Mouse (Mus musculus) left cerebral cortex, adult 18-20 months (tissue): ENCODE results near the gene Olfr310. TPM values are rescaled to one million over a fixed set of nuclear protein-coding genes. Genes with fewer than 3 reads are reported as not detected.

Experiments
- DNase-seq, 2 experiments: peaks; one replicate each; pipeline ENCODE4 v3.0.0; 2021 to 2022; ENCODE audit warnings: low spot score in 2 of 2, mixed read lengths in 1 of 2
- long read RNA-seq, 2 experiments: library from polyadenylated mRNA; stranded (forward); transcript quantifications; one replicate each; pipeline ENCODE4 v2.0.0; 2021
- microRNA-seq, 2 experiments: library from miRNA; unstranded; fragments of <30 nt; microRNA quantifications; one replicate each; pipeline ENCODE4 v1.2.0; 2021
- total RNA-seq, 2 experiments: library from RNA; stranded (reverse); gene quantifications; 2 replicates each; pipeline ENCODE4 v1.2.3; 2021

Olfr310 gene
- total RNA-seq: not detected
- long read RNA-seq, experiment 1: 0 reads
- long read RNA-seq, experiment 2: 0 reads

DNA sequence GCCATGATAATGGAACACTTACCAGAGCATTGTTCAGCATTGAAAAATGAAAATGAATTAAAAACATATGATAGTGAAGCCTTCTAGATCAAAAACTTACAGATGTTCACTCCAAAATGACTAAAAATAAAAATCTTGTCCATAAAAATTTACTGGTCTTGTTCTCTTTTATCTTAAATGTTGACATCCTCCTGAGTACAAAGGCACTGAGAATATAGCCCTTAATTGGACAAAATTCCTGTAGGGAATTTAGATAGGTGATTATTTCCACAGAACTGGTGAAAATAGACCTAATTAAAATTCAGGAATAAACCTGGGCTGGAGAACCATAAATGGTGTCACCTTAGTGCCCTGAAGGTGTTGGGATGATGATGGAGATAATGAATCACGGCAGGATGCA lies at the start of gene Olfr310:
Gene Olfr310, minus strand, starts transcription at position 101 of the 400 bp plus-strand sequence.
- no peak for DNase-seq

DNA sequence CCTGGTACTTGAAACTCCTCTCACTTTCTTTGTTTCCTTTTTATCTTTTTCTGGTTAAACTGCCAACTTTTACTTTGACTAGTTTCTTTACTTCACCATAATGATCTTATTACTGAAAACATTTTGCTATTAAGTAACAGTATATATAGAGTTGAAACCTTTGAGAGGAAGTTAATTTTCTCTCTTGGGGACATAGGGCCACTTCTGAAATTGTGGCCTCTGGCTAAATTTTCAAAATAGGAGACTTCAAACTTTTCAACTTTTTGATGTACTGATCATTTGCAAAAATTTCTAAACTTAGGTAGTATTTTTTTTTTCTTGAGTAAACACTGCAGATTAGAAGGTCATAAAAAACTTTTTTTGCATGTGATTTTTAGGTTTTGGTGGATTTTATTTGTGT lies 48.6 kb upstream of the Olfr310 start, which contains the start of gene Olfr308:
Gene Olfr308, minus strand, starts transcription at position 101 of the 400 bp plus-strand sequence.
- DNase-seq: no peak

- DNase-seq: no peak
Measured at GRCm38 (mm10) chr7:86321323-86321722, 44.4 kb upstream of the Olfr310 start.

- no peak for DNase-seq
Measured at GRCm38 (mm10) chr7:86313608-86314007, 36.6 kb upstream of the Olfr310 start, which contains the start of gene Olfr309. Gene Olfr309, minus strand, starts transcription at chr7:86313708.

DNA sequence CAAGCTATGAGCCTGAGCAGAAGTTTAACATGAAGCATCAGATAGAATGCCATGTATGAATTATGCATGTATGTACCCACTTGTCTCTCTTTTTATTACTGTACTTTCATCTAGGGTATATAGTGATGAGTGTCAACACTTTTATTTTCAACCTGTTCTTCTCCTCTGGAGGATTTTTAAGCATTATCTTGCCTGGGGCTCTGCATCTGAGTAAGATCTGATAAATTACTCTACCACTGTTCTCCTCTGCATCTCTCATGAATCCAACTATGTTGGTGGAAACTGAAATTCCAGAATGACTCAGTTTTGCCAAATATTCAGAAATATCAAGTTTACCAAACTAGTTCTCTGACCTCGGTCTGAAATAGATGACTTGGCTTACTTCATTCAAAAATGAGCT lies 30.8 kb downstream of the Olfr310 start, which contains the start of gene Vmn2r76:
Gene Vmn2r76, minus strand, starts transcription at position 101 of the 400 bp plus-strand sequence.
- DNase-seq: no peak

Small RNA genes within 50 kb of the gene (microRNA-seq; reads per million reads assigned to microRNA genes)
- 0 reads per million in 2 experiments for gene Gm23192

Other genes with a start within 250 kb of the Olfr310 start
- not detected for gene Vmn2r75, start 105.4 kb downstream of the Olfr310 start, total RNA-seq
- gene Vmn2r76, start 30.9 kb downstream of the Olfr310 start, total RNA-seq: not detected
- gene Olfr309, start 36.5 kb upstream of the Olfr310 start, total RNA-seq: not detected
- gene Olfr308, start 48.5 kb upstream of the Olfr310 start, total RNA-seq: not detected
- gene Olfr307, start 60.4 kb upstream of the Olfr310 start, total RNA-seq: not detected
- not detected for gene Olfr305, start 89.8 kb upstream of the Olfr310 start, total RNA-seq
- not detected for gene Olfr304, start 109.5 kb upstream of the Olfr310 start, total RNA-seq
- not detected for gene Olfr303, start 120.6 kb upstream of the Olfr310 start, total RNA-seq
- not detected for gene Olfr301, start 126.7 kb upstream of the Olfr310 start, total RNA-seq
- gene Olfr299, start 182.7 kb upstream of the Olfr310 start, total RNA-seq: not detected
- gene Olfr298, start 215.3 kb upstream of the Olfr310 start, total RNA-seq: not detected
- gene Olfr297, start 242.8 kb upstream of the Olfr310 start, total RNA-seq: not detected